Mouse (Mus musculus) embryonic fibroblast, embryonic 13.5 days (primary cell): ENCODE data around the gene Slc10a4. TPM values are rescaled to one million over a fixed set of nuclear protein-coding genes. Genes with fewer than 3 reads are reported as not detected.

Experiments used
- H3K27ac ChIP-seq: 2 replicates; pipeline ENCODE4 v1.5.1; 2012; ENCODE audit warnings: low read length, control low read depth, inconsistent platforms; ENCODE audit not compliant: insufficient read depth
- H3K4me1 ChIP-seq: 2 replicates; pipeline ENCODE4 v1.6.1; 2011; ENCODE audit warnings: low read length; ENCODE audit not compliant: control insufficient read depth, insufficient read depth
- H3K4me3 ChIP-seq: 2 replicates; pipeline ENCODE4 v1.5.1; 2011; ENCODE audit warnings: mild to moderate bottlenecking, control low read depth, low read length; ENCODE audit not compliant: insufficient read depth
- CTCF ChIP-seq: IDR thresholded peaks from 2 replicates; pipeline ENCODE4 v1.5.1; 2011; ENCODE audit warnings: mild to moderate bottlenecking, control low read depth, low read length, moderate library complexity, borderline replicate concordance; ENCODE audit not compliant: insufficient read depth
- POLR2A ChIP-seq: IDR thresholded peaks from 2 replicates; pipeline ENCODE4 v1.6.1; 2011; ENCODE audit warnings: low read depth, mild to moderate bottlenecking, control low read depth, low read length, moderate library complexity
- polyA plus RNA-seq: library from polyadenylated mRNA; stranded (reverse); fragments of >200 nt; gene quantifications from 2 replicates; pipeline ENCODE4 v1.2.4, GENCODE M21; 2011; ENCODE audit warnings: low read depth; ENCODE audit not compliant: missing spikeins, insufficient read length

Gene Slc10a4
- polyA plus RNA-seq, 1 experiment, result not detected

GRCm38 (mm10) chr5:73014745-73015144 is 8.1 kb downstream of the Slc10a4 start:
- Histone ChIP-seq H3K27ac (no peak overlapping the region), H3K4me3 (no peak overlapping the region), H3K4me1 (no peaks in the 10 kb centered on the region)
- TF ChIP-seq CTCF (no peak), POLR2A (no peak)

GRCm38 (mm10) chr5:73023801-73024200 is 17.1 kb downstream of the Slc10a4 start:
- TF ChIP-seq POLR2A (no peak), CTCF (no peak)
- Histone ChIP-seq H3K4me1 (no peaks in the 10 kb centered on the region), H3K4me3 (no peak overlapping the region), H3K27ac (no peak overlapping the region)

DNA sequence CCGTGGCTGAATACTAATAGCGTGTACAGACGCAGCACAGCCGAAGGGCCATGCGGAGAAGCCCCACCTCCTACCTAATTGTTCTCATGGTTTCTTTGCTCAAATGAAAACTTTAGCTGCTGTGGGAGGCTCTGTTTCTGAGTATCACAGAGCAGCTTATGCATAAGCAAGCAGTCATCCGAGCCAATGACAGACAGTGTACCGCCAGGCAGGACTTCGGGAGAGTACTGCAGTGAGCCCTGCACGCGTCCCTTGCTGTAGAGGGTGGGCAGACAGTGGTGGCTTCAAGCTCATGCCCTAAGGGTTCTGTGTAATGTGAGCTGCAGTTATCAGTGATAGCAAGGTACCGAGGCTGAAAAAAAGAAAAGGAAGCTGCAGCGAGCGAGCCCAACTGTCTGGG is 22.0 kb downstream of the Slc10a4 start:
- Histone ChIP-seq H3K4me1 (no peaks in the 10 kb centered on the region), H3K27ac (no peak overlapping the region), H3K4me3 (no peak overlapping the region)
- TF ChIP-seq CTCF (no peak), POLR2A (no peak)

DNA sequence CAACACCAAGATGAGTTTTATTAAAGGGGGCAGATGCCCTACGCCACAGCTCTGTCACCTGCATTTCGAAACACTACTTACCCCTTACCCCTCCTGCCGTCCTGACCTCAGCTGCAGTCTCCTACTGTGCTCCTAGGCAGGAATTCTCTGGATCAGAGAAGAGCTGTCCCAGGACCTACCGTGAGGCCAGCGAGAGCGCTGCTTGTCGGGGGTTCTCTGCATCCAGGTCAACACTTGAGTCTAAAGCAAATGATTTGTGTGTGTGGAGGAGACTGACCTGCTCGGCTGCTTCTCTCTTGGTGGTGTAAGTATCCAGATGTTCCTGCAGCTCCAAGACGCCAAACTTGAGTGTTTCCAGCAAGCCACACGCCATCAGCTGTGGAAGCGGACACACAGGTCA is 25.8 kb downstream of the Slc10a4 start:
- TF ChIP-seq POLR2A (no peak), CTCF (no peak)
- Histone ChIP-seq H3K4me3 (no peak overlapping the region), H3K27ac (no peak overlapping the region), H3K4me1 (no peaks in the 10 kb centered on the region)

DNA sequence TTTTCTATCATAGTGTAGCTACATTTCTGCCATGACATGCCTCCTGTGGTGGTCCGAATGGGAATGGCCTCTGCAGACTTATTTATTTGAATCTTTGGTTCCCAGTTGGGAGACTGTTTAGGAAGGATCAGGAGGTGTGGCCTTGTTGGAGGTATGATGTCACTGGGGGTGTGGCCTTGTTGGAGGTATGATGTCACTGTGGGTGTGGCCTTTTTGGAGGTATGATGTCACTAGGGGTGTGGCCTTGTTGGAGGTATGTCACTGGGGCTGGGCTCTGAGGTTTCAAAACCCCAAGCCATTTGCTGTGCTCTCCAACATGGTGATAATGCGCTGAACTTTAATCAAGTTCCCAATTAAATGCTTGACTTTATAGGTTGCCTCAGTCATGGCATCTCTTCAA is 37.4 kb downstream of the Slc10a4 start:
- no peak for TF ChIP-seq POLR2A
- no peak for TF ChIP-seq CTCF
- Histone ChIP-seq H3K4me3 (no peak overlapping the region), H3K4me1 (peaks cover 4% of the 10 kb centered on the region), H3K27ac (no peak overlapping the region)

GRCm38 (mm10) chr5:73047651-73048245 is 41.1 kb downstream of the Slc10a4 start:
- H3K27ac ChIP-seq, result no peak overlapping the region
- peaks cover 4% of the 10 kb centered on the region for H3K4me1 ChIP-seq
- no peak overlapping the region for H3K4me3 ChIP-seq
- TF ChIP-seq CTCF, result no peak
- TF ChIP-seq POLR2A, result no peak

GRCm38 (mm10) chr5:73053933-73054332 is 47.2 kb downstream of the Slc10a4 start:
- no peak overlapping the region for H3K4me3 ChIP-seq
- H3K27ac ChIP-seq, result no peak overlapping the region
- no peaks in the 10 kb centered on the region for H3K4me1 ChIP-seq
- TF ChIP-seq POLR2A (no peak), CTCF (no peak)

GRCm38 (mm10) chr5:73056457-73056856 is 49.8 kb downstream of the Slc10a4 start:
- H3K27ac ChIP-seq, result no peak overlapping the region
- TF ChIP-seq POLR2A (no peak), CTCF (peak; percentile 27; the same call in 1 of the 2 replicates)

DNA sequence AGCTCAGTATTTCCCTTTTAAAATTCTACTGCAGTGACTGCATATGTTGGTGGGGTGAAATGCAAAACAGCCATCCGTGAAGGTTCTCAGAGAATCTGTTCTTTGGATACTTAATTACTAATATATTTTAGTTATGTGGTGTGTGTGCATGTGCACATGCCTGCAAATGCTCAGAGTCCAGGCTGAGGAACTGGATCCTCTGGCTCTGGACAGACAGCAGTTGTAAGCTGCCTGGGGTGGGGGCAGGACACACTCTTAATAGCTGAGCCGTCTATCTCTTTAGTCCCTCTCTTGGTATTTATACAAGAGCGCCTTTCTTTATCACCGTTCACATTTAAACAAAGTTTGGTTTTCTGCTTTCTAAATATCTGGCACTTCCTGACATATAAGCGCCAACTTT is 50.3 kb downstream of the Slc10a4 start:
- H3K27ac ChIP-seq, result no peak overlapping the region
- TF ChIP-seq POLR2A (no peak), CTCF (no peak)
- H3K4me1 ChIP-seq, result no peaks in the 10 kb centered on the region
- H3K4me3 ChIP-seq, result no peak overlapping the region

More at GRCm38 (mm10) chr5:73056457-73056856, 49.8 kb downstream of the Slc10a4 start:
- Histone ChIP-seq H3K4me1 (no peaks in the 10 kb centered on the region), H3K4me3 (no peak overlapping the region)

DNA sequence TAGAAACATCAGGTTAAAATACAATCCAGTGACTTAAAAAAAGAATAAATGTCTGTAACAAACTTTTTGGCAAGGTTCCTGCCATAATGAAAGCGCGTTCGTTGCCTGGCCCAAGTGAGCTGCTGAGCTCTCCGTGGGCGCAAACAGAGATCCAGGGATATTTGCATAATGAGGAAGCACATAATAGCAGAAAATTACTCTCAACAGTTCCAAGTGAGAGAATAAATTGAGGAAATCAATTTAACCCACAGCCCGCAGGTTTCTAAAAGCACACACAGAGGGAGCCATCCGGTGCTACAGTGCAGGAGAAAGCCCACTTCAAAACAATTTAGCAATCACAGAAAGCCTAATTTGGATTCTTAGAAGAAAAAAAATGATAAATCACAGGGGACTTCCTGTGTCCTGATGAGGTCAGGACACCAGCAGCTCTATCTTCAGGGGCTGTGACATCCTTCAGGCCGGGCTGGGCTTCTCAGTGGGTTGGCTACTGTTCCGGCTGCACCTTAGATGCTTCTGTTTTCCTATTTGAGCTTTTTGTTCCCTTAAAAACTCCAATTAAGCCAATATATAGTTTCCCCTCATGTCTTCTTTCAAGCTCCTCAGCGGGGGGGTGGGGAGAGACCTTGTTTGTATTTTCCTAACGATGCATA is 54.9 kb downstream of the Slc10a4 start:
- Histone ChIP-seq H3K27ac (no peak overlapping the region), H3K4me3 (no peak overlapping the region), H3K4me1 (no peaks in the 10 kb centered on the region)
- no peak for TF ChIP-seq CTCF
- TF ChIP-seq POLR2A, result no peak

Other genes starting within 250 kb of the Slc10a4 start
- gene Tec, start 138.4 kb upstream of the Slc10a4 start, polyA plus RNA-seq, result 9.4 and 17.0 TPM in 2 replicates
- 59.6 and 62.0 TPM in 2 replicates for gene Slain2, start 92.6 kb upstream of the Slc10a4 start, polyA plus RNA-seq
- not detected in 2 replicates for gene Gm10135, start 32.2 kb upstream of the Slc10a4 start, polyA plus RNA-seq
- 55.5 and 59.2 TPM in 2 replicates for gene Fryl, start 249.7 kb downstream of the Slc10a4 start, polyA plus RNA-seq